Mouse (Mus musculus) olfactory bulb, adult 2 months (tissue): ENCODE results near the gene 1810055G02Rik. TPM values are rescaled to one million over a fixed set of nuclear protein-coding genes. Genes with fewer than 3 reads are reported as not detected.
A peak's percentile ranks its signal among the peaks of the same experiment; 100 is the strongest.

Source experiments
- H3K27ac ChIP-seq: fragments of 200-500 bp; 2 replicates; pipeline ENCODE4 v1.5.1; 2012; ENCODE audit warnings: low read depth, low read length; ENCODE audit not compliant: insufficient read depth
- H3K4me1 ChIP-seq: fragments of 200-500 bp; 2 replicates; pipeline ENCODE4 v1.6.1; 2012; ENCODE audit warnings: low read length; ENCODE audit not compliant: control insufficient read depth, insufficient read depth
- H3K4me3 ChIP-seq: fragments of 200-500 bp; 2 replicates; pipeline ENCODE4 v1.5.1; 2012; ENCODE audit warnings: mild to moderate bottlenecking, low read depth, low read length, moderate library complexity; ENCODE audit not compliant: insufficient read depth
- CTCF ChIP-seq: fragments of 200-500 bp; IDR thresholded peaks from 2 replicates; pipeline ENCODE4 v1.5.1; 2012; ENCODE audit warnings: low read depth, mild to moderate bottlenecking, low read length, moderate library complexity; ENCODE audit not compliant: insufficient read depth
- POLR2A ChIP-seq: fragments of 200-500 bp; IDR thresholded peaks from 2 replicates; pipeline ENCODE4 v1.6.1; 2012; ENCODE audit warnings: mild to moderate bottlenecking, low read depth, low read length, moderate library complexity; ENCODE audit not compliant: insufficient read depth
- WGBS: fragments of 180-500 bp; shearing (Covaris S2); methylation state at CpG from one replicate; pipeline ENCODE4 v1.1.7; 2018; 5-methylcytosine and 5-hydroxymethylcytosine counted together
- polyA plus RNA-seq: library from polyadenylated mRNA; stranded (reverse); fragments of >200 nt; gene quantifications from 2 replicates; pipeline ENCODE4 v1.2.4, GENCODE M21; 2012; ENCODE audit warnings: low replicate concordance; ENCODE audit not compliant: missing spikeins, insufficient read depth, insufficient read length

The 1810055G02Rik gene
- not detected in 2 replicates for polyA plus RNA-seq

DNA sequence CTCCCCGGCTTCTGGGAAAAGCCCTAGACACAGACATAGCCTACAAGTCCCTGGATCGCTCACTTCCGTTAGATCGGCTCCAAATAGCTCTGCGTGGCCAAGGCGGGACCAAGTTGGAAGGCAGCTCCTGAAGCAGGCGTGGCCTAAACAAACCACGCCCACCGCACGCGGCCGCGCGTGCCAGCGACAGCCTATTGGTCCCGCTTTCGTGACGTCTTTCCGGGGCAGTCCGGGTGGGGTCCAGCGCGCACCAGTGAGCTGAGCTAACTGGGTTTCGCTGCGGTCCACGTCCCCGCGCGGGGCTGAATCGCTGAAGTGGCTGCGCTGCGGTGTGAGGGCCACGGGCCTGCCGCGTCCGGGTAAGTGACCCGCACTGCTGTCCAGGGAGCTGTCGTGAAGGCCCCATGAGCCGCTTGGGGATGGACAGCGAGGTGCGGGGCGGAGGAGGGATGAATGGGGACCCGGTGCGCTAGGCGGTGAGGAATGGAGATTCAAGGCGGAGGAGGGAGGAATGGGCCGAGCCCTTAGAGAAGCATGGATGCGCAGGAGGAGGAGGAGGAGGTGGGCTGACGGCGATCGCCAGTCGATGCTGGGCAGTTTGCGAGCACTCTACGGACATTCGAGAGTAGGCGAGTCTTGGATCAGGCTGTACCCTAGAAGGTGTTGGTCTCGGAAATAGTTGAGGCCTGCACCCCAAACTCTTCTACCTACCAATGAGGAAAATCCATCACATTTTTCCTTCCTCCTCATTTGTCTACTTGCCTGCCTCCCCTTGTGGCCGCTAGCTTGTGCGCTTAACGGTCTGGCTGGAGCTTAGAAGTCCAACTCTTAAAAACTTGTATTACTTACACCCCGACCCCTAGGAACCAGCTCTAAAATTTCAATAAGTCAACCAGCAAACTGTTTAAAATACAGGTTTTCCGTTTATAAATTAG lies at the start of gene 1810055G02Rik:
Gene 1810055G02Rik (plus strand): TSS at position 216 of the 935 bp plus-strand sequence.
- Histone ChIP-seq H3K4me3 (peak within 1 kb of the TSS; percentile 74), H3K4me1 (peaks cover 5% of the 10 kb centered on the region; the same call in 1 of the 2 replicates), H3K27ac (peak within 1 kb of the TSS; percentile 80)
- WGBS: under 1% methylated on average over 61 of the region's 61 CpGs
- TF ChIP-seq CTCF (0 out of 2 replicates have a peak, but pooled peaks have one; percentile 23), POLR2A (peak; percentile 91)

DNA sequence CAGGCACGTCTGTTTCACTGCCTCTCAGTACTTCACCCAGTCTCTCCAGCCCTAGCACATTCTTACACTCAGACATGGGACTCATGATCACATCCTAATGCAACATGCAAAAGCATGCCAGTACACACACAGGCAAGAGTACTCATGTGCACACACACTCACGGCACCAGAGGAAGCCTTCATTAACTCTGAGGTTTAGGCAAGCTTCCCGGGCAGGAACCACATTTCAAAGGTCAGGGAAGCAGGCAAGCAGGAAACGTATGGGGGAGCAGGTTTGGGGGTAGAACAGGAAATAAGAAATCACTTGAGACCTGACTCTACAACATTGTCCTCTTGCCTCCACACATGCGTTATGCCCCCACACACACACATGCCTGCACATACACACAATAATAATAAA lies 42.6 kb upstream of the 1810055G02Rik start:
- Histone ChIP-seq H3K4me1 (peaks cover 6% of the 10 kb centered on the region; the same call in 1 of the 2 replicates), H3K4me3 (no peak overlapping the region), H3K27ac (no peak overlapping the region)
- TF ChIP-seq POLR2A: no peak
- TF ChIP-seq CTCF: no peak
- 66% methylated on average over 5 of the region's 5 CpGs for WGBS

DNA sequence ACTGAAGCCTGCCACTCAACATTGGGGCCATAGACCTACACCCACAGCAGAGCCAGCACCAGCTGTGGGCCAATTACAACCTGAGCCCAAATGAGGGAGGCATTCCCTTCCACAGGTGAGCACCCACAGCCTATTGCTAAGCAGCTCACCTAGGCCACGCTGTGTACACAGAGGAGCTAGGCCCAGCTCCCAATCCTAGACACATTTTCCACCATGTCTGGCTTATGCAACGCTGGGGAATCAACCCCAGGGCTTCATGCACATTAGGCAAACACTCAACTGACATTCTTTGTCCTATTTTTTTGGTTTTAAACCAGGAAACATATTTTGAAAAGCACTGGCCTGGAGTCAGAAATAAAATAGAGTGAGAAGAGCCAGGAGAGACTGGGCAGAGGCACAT lies 41.5 kb upstream of the 1810055G02Rik start:
- peaks cover 6% of the 10 kb centered on the region; the same call in 1 of the 2 replicates for H3K4me1 ChIP-seq
- H3K4me3 ChIP-seq: no peak overlapping the region
- TF ChIP-seq CTCF: no peak
- no peak for TF ChIP-seq POLR2A
- no peak overlapping the region for H3K27ac ChIP-seq
- WGBS: 73% methylated on average over 2 of the region's 2 CpGs

DNA sequence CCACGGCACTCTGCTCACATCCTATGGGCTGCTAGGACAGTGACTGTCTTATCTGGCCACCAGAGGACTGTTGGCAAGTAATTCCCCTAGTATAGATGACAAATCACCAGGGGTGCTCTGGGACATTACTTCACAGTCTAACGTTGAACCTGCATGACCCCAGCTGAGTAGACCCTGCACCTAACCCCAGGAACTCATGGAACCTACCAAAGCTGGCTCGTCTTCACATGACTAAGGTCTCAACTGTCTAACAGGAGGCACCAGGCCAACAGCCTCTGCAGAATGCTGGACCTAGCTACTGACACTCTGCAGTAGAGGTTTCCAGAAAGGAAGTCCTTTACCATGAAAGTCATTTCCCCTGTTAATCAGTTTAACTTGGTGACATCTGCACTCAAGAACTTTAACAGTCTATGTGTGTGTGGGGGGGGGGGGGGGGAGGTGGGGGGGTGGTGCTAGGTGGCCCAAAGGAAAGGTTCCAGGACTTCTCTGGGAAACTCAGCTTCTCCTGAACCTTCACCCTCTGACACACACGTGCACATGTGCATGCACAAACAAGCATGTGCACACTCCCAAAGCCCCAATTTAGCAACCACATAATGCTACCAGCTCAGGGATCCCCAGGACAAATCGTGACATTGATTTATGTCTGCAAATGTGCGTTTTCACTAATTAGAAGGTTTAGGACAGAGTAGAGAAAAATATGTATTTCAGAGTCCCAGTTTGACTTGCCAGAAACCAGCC lies 40.8 kb upstream of the 1810055G02Rik start:
- 78% methylated on average over 6 of the region's 6 CpGs for WGBS
- no peak overlapping the region for H3K27ac ChIP-seq
- TF ChIP-seq POLR2A (no peak), CTCF (no peak)
- H3K4me1 ChIP-seq: peaks cover 6% of the 10 kb centered on the region; the same call in 1 of the 2 replicates
- H3K4me3 ChIP-seq: no peak overlapping the region

DNA sequence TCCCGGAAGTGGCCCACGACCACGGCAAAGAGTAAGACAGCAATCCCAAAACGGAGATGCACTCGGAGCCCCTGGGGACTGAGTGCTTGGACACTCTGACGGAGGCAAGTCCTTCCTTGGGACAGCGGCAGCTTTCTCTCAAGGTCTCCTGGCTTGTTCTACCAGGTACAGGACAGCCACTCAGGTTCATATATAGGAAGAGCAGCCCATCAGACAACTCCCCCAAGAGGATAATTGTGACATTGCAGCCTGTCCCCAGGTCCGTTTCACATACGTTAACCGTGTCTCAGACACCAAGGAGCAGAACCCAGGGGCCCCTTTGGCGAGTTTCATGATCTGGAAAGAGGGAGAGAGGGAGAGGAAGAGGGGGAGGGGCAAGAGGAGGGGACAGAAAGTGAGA lies 40.1 kb upstream of the 1810055G02Rik start:
- H3K4me3 ChIP-seq: no peak overlapping the region
- H3K4me1 ChIP-seq: peaks cover 6% of the 10 kb centered on the region; the same call in 1 of the 2 replicates
- 86% methylated on average over 11 of the region's 11 CpGs for WGBS
- H3K27ac ChIP-seq: no peak overlapping the region
- no peak for TF ChIP-seq POLR2A
- TF ChIP-seq CTCF: no peak

DNA sequence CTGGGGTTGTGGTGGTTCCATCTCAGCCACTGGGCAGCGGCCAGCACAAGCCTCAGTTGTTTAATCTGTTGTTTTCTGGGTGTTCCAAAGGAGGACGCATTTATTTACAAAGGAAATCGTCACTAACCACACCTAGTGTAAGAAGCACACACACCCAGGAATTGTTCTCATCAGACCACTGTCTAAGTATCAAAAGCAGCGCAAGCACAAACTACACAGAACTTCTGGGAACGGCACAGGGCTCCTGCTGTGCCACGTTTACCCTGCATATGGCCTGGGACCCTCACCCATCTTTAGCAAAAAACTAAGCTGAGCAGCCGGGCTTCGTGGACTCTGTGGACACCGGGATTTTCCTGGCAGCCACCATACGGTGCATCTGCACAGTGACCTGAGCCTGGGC lies 39.5 kb upstream of the 1810055G02Rik start:
- Histone ChIP-seq H3K27ac (0 out of 2 replicates have a peak overlapping the region, but pooled peaks have one; percentile 8), H3K4me3 (no peak overlapping the region), H3K4me1 (peaks cover 6% of the 10 kb centered on the region; the same call in 1 of the 2 replicates)
- WGBS: 76% methylated on average over 10 of the region's 10 CpGs
- TF ChIP-seq POLR2A: no peak
- TF ChIP-seq CTCF: no peak

DNA sequence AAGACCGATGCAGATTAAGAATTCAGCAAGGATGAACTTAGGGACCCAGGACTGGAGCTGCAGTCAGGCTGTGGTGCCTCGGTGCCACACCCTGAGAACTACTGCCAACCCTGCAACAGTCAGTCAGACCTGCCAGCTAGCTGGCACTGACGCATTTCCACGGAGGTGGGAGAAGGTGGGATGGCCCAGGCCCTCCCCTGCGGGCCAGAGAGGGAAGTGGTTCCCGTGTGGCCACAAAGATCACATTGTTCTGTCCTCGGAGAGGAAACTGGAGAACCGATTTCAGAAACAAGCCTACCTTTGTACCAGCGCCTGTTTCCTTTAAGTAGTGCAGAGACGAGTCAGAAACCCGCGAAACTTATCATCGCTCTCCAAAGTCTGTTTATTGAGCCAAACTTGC lies 39.0 kb upstream of the 1810055G02Rik start:
- Histone ChIP-seq H3K4me3 (no peak overlapping the region), H3K27ac (0 out of 2 replicates have a peak overlapping the region, but pooled peaks have one; percentile 8)

DNA sequence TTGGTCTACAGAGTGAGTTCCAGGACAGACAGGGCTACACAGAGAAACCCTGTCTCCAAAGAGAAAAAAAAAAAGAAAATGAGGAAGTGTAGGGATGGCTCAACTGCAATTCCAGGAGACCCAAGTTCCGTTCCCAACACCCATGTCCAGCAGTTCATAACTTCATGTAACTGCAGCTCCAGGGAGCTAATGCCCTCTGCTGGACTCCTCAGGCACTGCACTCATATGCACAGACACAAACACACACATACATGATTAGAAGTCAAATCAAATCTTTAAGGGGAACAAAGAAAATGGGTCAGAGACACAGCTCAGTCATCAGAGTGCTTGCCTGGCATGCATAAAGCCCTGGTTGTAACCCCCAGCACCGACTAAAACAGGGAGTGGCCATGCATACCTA lies 34.9 kb upstream of the 1810055G02Rik start:
- WGBS: 89% methylated on average over 2 of the region's 2 CpGs
- Histone ChIP-seq H3K4me1 (peaks cover 9% of the 10 kb centered on the region), H3K4me3 (no peak overlapping the region), H3K27ac (no peak overlapping the region)
- TF ChIP-seq CTCF: no peak
- no peak for TF ChIP-seq POLR2A

More for the DNA sequence above, 39.0 kb upstream of the 1810055G02Rik start:
- TF ChIP-seq POLR2A (no peak), CTCF (no peak)
- peaks cover 8% of the 10 kb centered on the region for H3K4me1 ChIP-seq
- WGBS: 38% methylated on average over 13 of the region's 13 CpGs
